18 mouse cellular contexts compared by ENCODE assay signal in genomic region chr4:46394388-46394787, GRCm38 (mm10). TPM values are rescaled to one million over a fixed set of nuclear protein-coding genes. Genes with fewer than 3 reads are reported as not detected.
"Had no signal": no experiment of that assay in that cellular context is flagged by ENCODE, and none has a peak within 500 bp of the region (broad histone marks: within the 10 kb centered on the region; RNA-seq: fewer than 3 reads in every experiment).

No protein-coding gene starts in this region.

- H3K9me3 ChIP-seq: kidney, embryonic 15.5 days; limb, embryonic 10.5 days; midbrain, embryonic 10.5 days; neural tube, embryonic 15.5 days had no signal

- H3K4me3 ChIP-seq: kidney, embryonic 15.5 days; limb, embryonic 10.5 days; midbrain, embryonic 10.5 days; myocyte; neural tube, embryonic 15.5 days had no signal

- H3K27ac ChIP-seq: kidney, embryonic 15.5 days; limb, embryonic 10.5 days; midbrain, embryonic 10.5 days; neural tube, embryonic 15.5 days had no signal

- H3K27me3 ChIP-seq: kidney, embryonic 15.5 days had no signal

- H3K4me2 ChIP-seq: kidney, embryonic 15.5 days; neural tube, embryonic 15.5 days had no signal

- ATAC-seq: intestine, embryonic 16.5 days; lung, postnatal 0 days had no signal

- DNase-seq: kidney, adult 2 months; kidney, postnatal 14 days; lung, adult 2 months; midbrain, embryonic 14.5 days; right cerebral cortex, adult 18-20 months; right cerebral cortex, postnatal 25 days; thymus, postnatal 14 days had no signal

- H3K36me3 ChIP-seq: kidney, embryonic 15.5 days; limb, embryonic 10.5 days; midbrain, embryonic 10.5 days; neural tube, embryonic 15.5 days had no signal

- H3K9ac ChIP-seq: kidney, embryonic 15.5 days; neural tube, embryonic 15.5 days had no signal

- H3K4me1 ChIP-seq: kidney, embryonic 15.5 days had no signal

RNA-seq across cellular contexts. Expression of gene Hemgn, which starts 18.9 kb away (rescaled TPM):
- polyA plus RNA-seq: lung, adult 2 months; myocyte; small intestine, adult 2 months had no signal

RNA-seq across cellular contexts. Expression of gene Foxe1, which starts 51.0 kb away (rescaled TPM):
- polyA plus RNA-seq: intestine, embryonic 16.5 days; kidney, adult 2 months; kidney, embryonic 15.5 days; large intestine, adult 2 months; limb, embryonic 10.5 days; limb, embryonic 14.5 days; lung, postnatal 0 days; midbrain, embryonic 14.5 days; myocyte; neural tube, embryonic 11.5 days; neural tube, embryonic 15.5 days; small intestine, adult 2 months had no signal
